Mouse (Mus musculus) limb, embryonic 12.5 days (tissue): Measurements from ENCODE around the gene Atp5l. TPM values are rescaled to one million over a fixed set of nuclear protein-coding genes. Genes with fewer than 3 reads are reported as not detected.

Experiments used
- ATAC-seq: fragments of 200-750 bp; cut with Nextera tagmentation; 2 replicates; pipeline ENCODE4 v1.8.0; 2017; ENCODE audit warnings: low read depth, moderate TSS enrichment; ENCODE audit not compliant: insufficient number of reproducible peaks, insufficient read depth, low FRiP score, low TSS enrichment
- H3K27ac ChIP-seq: fragments of 300-500 bp; sonication (generic); 2 replicates; pipeline ENCODE4 v1.5.1; 2016; ENCODE audit warnings: mild to moderate bottlenecking, moderate library complexity
- H3K27me3 ChIP-seq: fragments of 300-500 bp; sonication (generic); 2 replicates; pipeline ENCODE4 v1.6.1; 2016; ENCODE audit warnings: mild to moderate bottlenecking, moderate library complexity
- H3K36me3 ChIP-seq: fragments of 300-500 bp; sonication (generic); 2 replicates; pipeline ENCODE4 v1.6.1; 2016; ENCODE audit warnings: mild to moderate bottlenecking, moderate library complexity
- H3K4me1 ChIP-seq: fragments of 300-500 bp; sonication (generic); replicated peaks from 2 replicates; pipeline ENCODE4 v1.6.1; 2016
- H3K4me2 ChIP-seq: fragments of 300-500 bp; sonication (generic); 2 replicates; pipeline ENCODE4 v1.6.1; 2016; ENCODE audit warnings: mild to moderate bottlenecking, moderate library complexity
- H3K4me3 ChIP-seq: fragments of 300-500 bp; sonication (generic); replicated peaks from 2 replicates; pipeline ENCODE4 v1.5.1; 2016; ENCODE audit warnings: mild to moderate bottlenecking
- H3K9ac ChIP-seq: fragments of 300-500 bp; sonication (generic); replicated peaks from 2 replicates; pipeline ENCODE4 v1.6.1; 2016; ENCODE audit warnings: mild to moderate bottlenecking, moderate library complexity
- H3K9me3 ChIP-seq: fragments of 300-500 bp; sonication (generic); 2 replicates; pipeline ENCODE4 v1.6.1; 2016; ENCODE audit warnings: mild to moderate bottlenecking, moderate library complexity
- WGBS: fragments of 180-500 bp; shearing (Covaris S2); methylation state at CpG from one replicate; pipeline ENCODE4 v1.1.7; 2016; 5-methylcytosine and 5-hydroxymethylcytosine counted together
- polyA plus RNA-seq: library from polyadenylated mRNA; unstranded; fragments of >200 nt; fragmentation: Nextera tagmentation; extraction: Ambion mirVana; gene quantifications from 2 replicates; pipeline ENCODE4 v1.2.1, GENCODE M21; 2016

Gene Atp5l
- polyA plus RNA-seq, 1 experiment from 2014 or later = 596 TPM

DNA sequence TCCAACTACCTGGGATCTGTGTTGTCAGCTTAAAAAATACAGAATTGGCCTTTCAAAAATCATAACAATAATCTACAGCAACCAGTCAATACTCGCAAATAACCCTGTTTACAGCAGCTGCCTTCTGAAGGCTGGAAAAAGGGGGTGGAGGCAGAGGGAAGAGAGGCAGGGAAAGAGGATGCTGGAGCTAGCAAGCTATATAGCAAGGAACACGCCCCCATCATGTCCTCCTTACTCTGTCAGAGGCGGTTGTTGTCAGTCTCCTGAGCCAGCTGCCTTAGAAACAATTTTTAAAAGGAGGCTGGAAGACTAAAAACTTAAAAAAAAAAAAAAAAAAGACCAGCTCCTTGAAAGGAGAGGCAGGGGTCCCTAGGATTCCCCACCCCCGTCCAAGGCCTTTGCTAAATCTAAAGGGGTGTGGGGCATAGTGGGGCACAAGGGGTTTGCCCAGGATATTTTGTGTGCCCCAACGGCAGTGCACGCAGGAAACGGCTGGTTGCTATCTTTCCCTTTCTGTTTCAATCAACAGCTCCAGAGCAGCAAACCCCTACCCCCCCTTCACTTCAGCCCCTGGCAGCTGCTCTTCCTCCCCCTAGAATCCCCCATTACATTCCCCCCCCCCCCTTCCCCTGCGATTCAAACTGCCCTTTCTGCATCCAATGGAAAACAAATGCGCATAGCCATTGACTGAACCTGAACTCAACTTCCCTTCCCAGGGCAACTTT is 41.6 kb downstream of the Atp5l start:
- 30% methylated on average over 9 of the region's 9 CpGs for WGBS
- Histone ChIP-seq H3K27ac (peak overlapping the region; percentile 50; the same call in 1 of the 2 replicates), H3K9ac (peak overlapping the region; percentile 94)

DNA sequence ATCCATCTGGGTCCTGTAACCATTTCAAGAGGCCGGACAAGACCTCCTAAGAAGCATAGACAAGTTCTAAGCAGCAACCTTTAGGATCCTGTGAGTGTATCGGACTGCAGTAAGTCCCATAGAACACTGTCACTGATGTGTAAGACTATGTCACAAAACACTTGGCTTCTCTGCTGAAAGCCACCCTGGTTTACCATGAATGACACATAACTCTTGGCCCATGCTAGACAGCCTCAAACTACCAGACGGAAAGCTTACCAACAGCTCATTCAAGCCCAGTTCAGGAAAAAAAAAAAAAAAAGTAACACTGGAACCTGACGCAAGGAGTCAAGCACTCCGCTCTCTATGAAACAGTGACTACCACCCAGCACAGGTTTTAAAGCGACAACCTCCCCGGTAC is 42.9 kb downstream of the Atp5l start:
- peaks cover 66% of the 10 kb centered on the region for H3K4me1 ChIP-seq
- no peak overlapping the region for H3K9ac ChIP-seq
- no peaks in the 10 kb centered on the region for H3K9me3 ChIP-seq
- WGBS = 87% methylated on average over 7 of the region's 7 CpGs
- no peak overlapping the region for H3K4me3 ChIP-seq
- H3K27me3 ChIP-seq = no peaks in the 10 kb centered on the region
- H3K27ac ChIP-seq = no peak overlapping the region
- H3K36me3 ChIP-seq = no peaks in the 10 kb centered on the region
- ATAC-seq = no peak
- H3K4me2 ChIP-seq = no peak overlapping the region

More for the DNA sequence above, 41.6 kb downstream of the Atp5l start:
- Histone ChIP-seq H3K36me3 (no peaks in the 10 kb centered on the region), H3K4me1 (peaks cover 61% of the 10 kb centered on the region), H3K4me3 (peak overlapping the region; percentile 97), H3K27me3 (no peaks in the 10 kb centered on the region), H3K4me2 (peak overlapping the region; percentile 99), H3K9me3 (no peaks in the 10 kb centered on the region)
- ATAC-seq = no peak

- no peak overlapping the region for H3K4me3 ChIP-seq
These were observed 45.1 kb downstream of the Atp5l start for GRCm38 (mm10) chr9:44875476-44875875.

DNA sequence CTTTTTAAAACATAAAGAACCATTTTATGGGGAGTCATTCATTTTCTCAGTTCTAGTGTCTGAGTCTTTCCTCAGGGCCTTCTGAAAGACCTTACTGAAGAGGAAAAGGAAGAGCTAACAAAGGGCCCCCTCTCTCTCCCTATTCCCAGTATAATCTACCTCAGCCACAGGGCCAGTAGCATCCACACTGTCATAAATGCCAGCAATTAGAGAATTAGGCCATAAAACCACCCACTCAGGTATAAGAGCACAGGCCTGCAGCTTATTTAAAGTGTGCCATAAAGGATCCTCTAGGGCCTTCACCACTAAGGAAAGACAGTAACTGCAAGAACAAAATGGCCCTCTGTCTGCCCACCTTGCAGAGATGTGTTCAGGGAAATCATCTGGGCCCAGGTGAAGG is 46.3 kb downstream of the Atp5l start:
- H3K9ac ChIP-seq = no peak overlapping the region
- H3K4me2 ChIP-seq = no peak overlapping the region
- no peaks in the 10 kb centered on the region for H3K9me3 ChIP-seq
- H3K27ac ChIP-seq = no peak overlapping the region; the same call in 1 of the 2 replicates
- H3K36me3 ChIP-seq = peaks cover 16% of the 10 kb centered on the region; the same call in 1 of the 2 replicates
- ATAC-seq = no peak
- no peak overlapping the region for H3K4me3 ChIP-seq
- no peaks in the 10 kb centered on the region for H3K27me3 ChIP-seq
- peaks cover 59% of the 10 kb centered on the region for H3K4me1 ChIP-seq

More at GRCm38 (mm10) chr9:44875476-44875875, 45.1 kb downstream of the Atp5l start:
- H3K36me3 ChIP-seq = peaks cover 13% of the 10 kb centered on the region; the same call in 1 of the 2 replicates
- 65% methylated on average over 7 of the region's 7 CpGs for WGBS
- peaks cover 66% of the 10 kb centered on the region for H3K4me1 ChIP-seq
- no peaks in the 10 kb centered on the region for H3K9me3 ChIP-seq
- H3K9ac ChIP-seq = no peak overlapping the region
- H3K27me3 ChIP-seq = no peaks in the 10 kb centered on the region
- no peak for ATAC-seq
- H3K4me2 ChIP-seq = no peak overlapping the region
- no peak overlapping the region for H3K27ac ChIP-seq

DNA sequence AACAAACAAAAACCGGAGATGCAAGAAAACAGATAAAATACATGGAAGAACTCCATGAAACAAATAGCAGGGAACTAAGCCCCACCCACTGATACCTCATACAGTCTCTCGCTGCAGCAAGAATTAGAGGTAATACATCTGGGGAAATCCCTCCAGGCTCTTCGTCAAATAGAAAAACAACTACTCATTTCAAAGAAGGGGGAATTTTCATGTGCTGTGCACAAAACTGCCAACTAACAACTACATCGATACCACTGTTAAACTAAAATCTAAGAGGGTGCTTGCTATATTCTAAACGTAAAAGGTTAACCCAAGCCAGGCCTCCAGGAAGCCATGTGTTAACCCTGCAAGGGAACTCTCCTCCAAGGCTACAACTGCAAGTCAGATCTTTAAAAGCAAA is 46.9 kb downstream of the Atp5l start:
- Histone ChIP-seq H3K4me1 (peaks cover 55% of the 10 kb centered on the region), H3K9ac (no peak overlapping the region), H3K4me2 (no peak overlapping the region), H3K9me3 (no peaks in the 10 kb centered on the region), H3K27me3 (no peaks in the 10 kb centered on the region), H3K36me3 (peaks cover 16% of the 10 kb centered on the region; the same call in 1 of the 2 replicates), H3K27ac (peak overlapping the region; percentile 53; the same call in 1 of the 2 replicates), H3K4me3 (no peak overlapping the region)
- 52% methylated on average over 5 of the region's 5 CpGs for WGBS
- ATAC-seq = no peak

DNA sequence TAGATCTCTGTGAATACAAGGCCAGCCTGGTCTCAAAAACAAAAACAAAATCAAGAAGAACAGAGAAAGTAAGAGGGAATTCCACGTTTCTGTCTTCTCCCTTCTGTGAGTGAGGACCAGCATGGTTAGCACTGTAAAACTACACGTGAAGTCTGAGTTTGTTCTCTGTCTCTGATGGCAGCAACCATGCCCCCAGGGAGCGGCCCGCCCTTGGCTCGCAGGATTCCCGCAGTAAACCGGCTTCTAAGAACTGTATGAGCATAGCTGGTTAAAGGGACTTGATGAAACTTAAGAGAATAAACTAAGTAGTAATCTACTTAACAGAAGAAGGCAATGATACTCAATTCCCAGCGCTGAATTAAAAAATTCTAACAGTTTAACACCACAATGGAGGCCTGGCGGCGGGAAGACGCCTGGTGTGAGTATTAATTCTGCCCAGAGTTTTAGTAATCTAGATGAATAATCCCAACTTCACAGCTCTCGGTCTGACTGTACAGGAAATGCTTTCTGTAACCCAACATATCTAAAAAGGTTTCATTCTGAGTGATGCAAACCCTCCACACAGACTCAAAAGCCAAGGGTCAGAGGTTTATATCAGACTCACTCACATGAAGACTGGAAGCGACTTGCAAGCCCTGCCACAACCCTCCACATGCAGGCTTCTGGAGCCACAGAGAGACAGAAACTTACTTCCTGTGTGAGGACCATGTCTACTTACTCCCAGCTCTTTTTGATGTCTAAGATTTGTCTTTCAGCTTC is 52.0 kb downstream of the Atp5l start:
- peaks cover 10% of the 10 kb centered on the region for H3K4me1 ChIP-seq
- H3K9me3 ChIP-seq = no peaks in the 10 kb centered on the region
- no peak for ATAC-seq
- H3K4me3 ChIP-seq = no peak overlapping the region
- peaks cover 42% of the 10 kb centered on the region for H3K36me3 ChIP-seq
- H3K4me2 ChIP-seq = no peak overlapping the region
- WGBS = 82% methylated on average over 13 of the region's 13 CpGs
- H3K27ac ChIP-seq = no peak overlapping the region
- H3K9ac ChIP-seq = no peak overlapping the region
- no peaks in the 10 kb centered on the region for H3K27me3 ChIP-seq

DNA sequence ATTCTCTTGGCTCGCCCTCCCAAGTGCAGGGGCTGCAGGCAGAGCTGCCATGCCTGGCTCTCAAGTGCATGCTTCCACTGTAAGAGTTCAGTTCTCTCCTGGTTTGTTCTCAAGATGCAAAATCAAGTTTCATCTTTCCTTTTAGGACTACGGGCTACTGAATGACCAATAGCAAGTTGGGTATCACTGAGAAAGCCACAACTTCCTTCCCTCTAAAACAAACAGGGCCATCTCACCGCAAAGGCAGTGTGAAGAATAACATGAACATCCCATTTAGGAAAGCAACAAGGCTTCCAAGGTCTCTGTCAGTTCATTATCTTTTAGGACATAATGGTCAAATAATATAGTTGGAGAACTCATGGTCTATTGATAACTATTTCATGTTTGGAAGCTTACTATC is 52.9 kb downstream of the Atp5l start:
- Histone ChIP-seq H3K9ac (no peak overlapping the region), H3K27ac (no peak overlapping the region), H3K27me3 (no peaks in the 10 kb centered on the region), H3K4me1 (peaks cover 5% of the 10 kb centered on the region; the same call in 1 of the 2 replicates), H3K9me3 (no peaks in the 10 kb centered on the region), H3K36me3 (peaks cover 49% of the 10 kb centered on the region), H3K4me3 (no peak overlapping the region), H3K4me2 (no peak overlapping the region)
- no peak for ATAC-seq
- 94% methylated on average over 3 of the region's 3 CpGs for WGBS

GRCm38 (mm10) chr9:44866501-44867240 is 53.9 kb downstream of the Atp5l start:
- Histone ChIP-seq H3K9ac (no peak overlapping the region), H3K27me3 (no peaks in the 10 kb centered on the region), H3K4me1 (peaks cover 5% of the 10 kb centered on the region; the same call in 1 of the 2 replicates), H3K9me3 (no peaks in the 10 kb centered on the region), H3K36me3 (peaks cover 58% of the 10 kb centered on the region), H3K4me2 (no peak overlapping the region), H3K27ac (no peak overlapping the region), H3K4me3 (no peak overlapping the region)
- 78% methylated on average over 9 of the region's 9 CpGs for WGBS
- ATAC-seq = no peak

Other genes starting within 250 kb of the Atp5l start
- not detected in 2 replicates for gene Treh, start 247.5 kb downstream of the Atp5l start, polyA plus RNA-seq
- 60.4 and 65.4 TPM in 2 replicates for gene Phldb1, start 185.5 kb downstream of the Atp5l start, polyA plus RNA-seq
- 194 and 208 TPM in 2 replicates for gene Arcn1, start 152.9 kb downstream of the Atp5l start, polyA plus RNA-seq
- gene Ift46, start 152.8 kb downstream of the Atp5l start, polyA plus RNA-seq = 139 and 150 TPM in 2 replicates
- 3.6 and 3.7 TPM in 2 replicates for gene Tmem25, start 121.4 kb downstream of the Atp5l start, polyA plus RNA-seq
- not detected in 2 replicates for gene Ttc36, start 117.7 kb downstream of the Atp5l start, polyA plus RNA-seq
- gene Kmt2a, start 39.4 kb downstream of the Atp5l start, polyA plus RNA-seq = 18.2 and 19.9 TPM in 2 replicates
- gene Ube4a, start 44.9 kb upstream of the Atp5l start, polyA plus RNA-seq = 26.4 and 27.8 TPM in 2 replicates
- 0.20 and 1.5 TPM in 2 replicates for gene Cd3g, start 59.7 kb upstream of the Atp5l start, polyA plus RNA-seq
- not detected in 2 replicates for gene Cd3d, start 61.0 kb upstream of the Atp5l start, polyA plus RNA-seq
- gene Cd3e, start 88.9 kb upstream of the Atp5l start, polyA plus RNA-seq = 0.14 TPM in 1 of 2 replicates, not detected in the other
- 12.7 and 16.8 TPM in 2 replicates for gene Mpzl2, start 119.1 kb upstream of the Atp5l start, polyA plus RNA-seq
- gene Mpzl3, start 134.4 kb upstream of the Atp5l start, polyA plus RNA-seq = 2.3 and 2.5 TPM in 2 replicates
- gene Jaml, start 158.4 kb upstream of the Atp5l start, polyA plus RNA-seq = 0.99 and 1.00 TPM in 2 replicates
- gene Scn2b, start 197.0 kb upstream of the Atp5l start, polyA plus RNA-seq = 6.4 and 6.9 TPM in 2 replicates
- gene Scn4b, start 217.7 kb upstream of the Atp5l start, polyA plus RNA-seq = 0.28 and 0.49 TPM in 2 replicates